Mouse (Mus musculus) heart, postnatal 0 days (tissue): ENCODE measurements around the gene Pde11a.

Source experiments
- CTCF ChIP-seq: IDR thresholded peaks from 2 replicates; pipeline ENCODE4 v1.5.1; 2016; ENCODE audit warnings: antibody characterized with exemption, control low read depth, low read depth
- EP300 ChIP-seq: IDR thresholded peaks from 2 replicates; pipeline ENCODE4 v1.6.1; 2016; ENCODE audit warnings: antibody characterized with exemption, low read depth

DNA sequence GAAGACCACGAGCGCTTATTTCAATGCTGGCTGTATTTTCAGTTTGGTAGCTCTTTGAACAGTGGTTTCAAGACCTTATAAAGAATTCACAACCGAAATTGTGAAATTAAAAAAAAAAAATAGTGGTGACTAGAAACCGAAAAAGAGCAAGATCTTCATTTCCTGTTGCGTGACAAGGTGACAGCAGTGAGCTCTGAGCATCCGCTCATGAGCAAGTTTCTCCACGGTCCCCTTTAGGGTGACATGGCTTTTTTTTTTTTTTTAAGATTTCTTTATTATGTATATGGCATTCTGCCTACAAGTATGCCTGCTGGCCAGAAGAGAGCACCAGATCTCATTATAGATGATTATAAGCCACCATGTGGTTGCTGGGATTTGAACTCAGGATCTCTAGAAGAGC is 323.1 kb downstream of the Pde11a start:
- TF ChIP-seq CTCF = no peak
- TF ChIP-seq EP300 = no peak
